Mouse (Mus musculus): Measurements from ENCODE around the gene Prss50. TPM values are rescaled to one million over a fixed set of nuclear protein-coding genes. Genes with fewer than 3 reads are reported as not detected.
A peak's percentile ranks its signal among the peaks of the same experiment; 100 is the strongest.
"Not testable (repeated sequence)": the region's sequence is repeated elsewhere in the genome, so short reads cannot be mapped to it uniquely, and the experiment has no call there.

The Prss50 gene
- polyA plus RNA-seq (2015; fragmentation: Nextera tagmentation; extraction: Ambion mirVana) = 0.98 and 1.5 TPM in 2 replicates

DNA sequence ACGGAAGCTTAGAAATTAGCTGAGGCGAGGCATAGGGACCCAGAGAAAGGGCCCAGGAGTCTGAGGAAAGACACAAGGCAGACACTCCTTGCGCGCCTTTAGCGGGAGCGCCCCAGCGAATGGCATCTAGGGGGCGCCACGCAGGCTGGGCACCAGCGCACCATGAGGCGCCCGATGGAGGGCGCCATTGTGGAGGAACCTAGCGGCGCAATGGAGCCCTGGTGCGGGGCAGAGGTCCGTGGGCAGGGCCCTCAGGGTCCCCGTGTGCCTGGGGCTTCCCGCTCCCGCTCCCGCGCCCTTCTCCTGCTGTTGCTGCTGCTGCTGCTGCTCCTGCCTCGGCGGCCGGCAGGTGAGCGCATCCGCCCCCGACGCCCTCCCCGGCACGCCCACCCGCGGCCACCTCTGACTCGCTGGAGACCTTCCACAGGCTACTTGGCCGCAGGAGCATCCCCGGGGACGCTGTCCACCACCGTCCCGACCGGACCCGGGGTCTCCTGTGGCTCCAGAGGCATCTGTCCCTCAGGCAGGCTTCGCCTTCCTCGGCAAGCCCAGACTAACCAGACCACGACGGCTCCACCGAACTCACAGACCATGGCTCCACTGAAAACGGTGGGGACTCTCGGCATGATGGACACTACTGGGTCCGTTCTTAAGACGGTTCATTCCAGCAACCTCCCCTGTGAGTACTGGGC is at the start of gene Prss50:
Prss50 (plus strand) TSS at position 187 of the 692 bp plus-strand sequence.
- H3K9ac ChIP-seq = no peak within 1 kb of the TSS
- peak; percentile 21; the same call in 1 of the 2 replicates for ATAC-seq (ENCODE audit: insufficient read depth, low FRiP score, low read depth)
- 12% methylated on average over 49 of the region's 50 CpGs for WGBS

DNA sequence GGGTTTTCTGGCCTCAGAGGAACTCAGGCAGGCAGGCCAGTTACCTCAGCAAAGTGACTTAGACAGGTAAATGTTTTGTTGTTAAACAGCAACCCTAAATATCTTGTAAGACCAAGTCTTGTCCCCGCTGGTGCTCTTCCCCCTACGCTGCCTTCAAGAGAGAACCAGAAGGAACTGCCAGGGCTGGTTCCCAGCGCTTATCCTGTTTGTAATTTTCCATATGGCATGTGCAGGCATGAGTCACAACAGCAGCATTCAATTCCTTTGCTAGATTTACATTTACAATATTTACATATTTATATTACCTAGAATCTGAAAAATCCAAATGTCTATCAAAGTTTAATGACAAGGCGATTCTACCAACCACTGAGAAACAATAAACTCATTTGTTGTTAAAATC is 47.7 kb upstream of the Prss50 start:
- Histone ChIP-seq H3K27ac (no peak overlapping the region), H3K4me3 (replicated peaks) (no peak overlapping the region), H3K36me3 (no peaks in the 10 kb centered on the region), H3K4me1 (no peaks in the 10 kb centered on the region), H3K9me3 (no peaks in the 10 kb centered on the region), H3K9ac (no peak overlapping the region), H3K27me3 (replicated peaks) (no peaks in the 10 kb centered on the region), H3K4me2 (no peak overlapping the region)
- 74% methylated on average over 4 of the region's 4 CpGs for WGBS
- ATAC-seq (ENCODE audit: insufficient read depth, low FRiP score, low read depth) = no peak

More for the DNA sequence above, at the start of gene Prss50:
- no peak within 1 kb of the TSS for H3K27ac ChIP-seq
- H3K4me3 ChIP-seq (replicated peaks) = peak within 1 kb of the TSS; percentile 24
- H3K9me3 ChIP-seq = no peaks in the 10 kb centered on the region
- H3K27me3 ChIP-seq (replicated peaks) = peaks cover 8% of the 10 kb centered on the region
- peaks cover 5% of the 10 kb centered on the region for H3K4me1 ChIP-seq
- peak within 1 kb of the TSS; percentile 55 for H3K4me2 ChIP-seq
- H3K36me3 ChIP-seq = no peaks in the 10 kb centered on the region

GRCm38 (mm10) chr9:110813789-110814188 is 44.0 kb upstream of the Prss50 start, which contains the start of gene Prss44:
Gene Prss44, plus strand, starts transcription at chr9:110813994.
- H3K36me3 ChIP-seq = no peaks in the 10 kb centered on the region
- H3K4me1 ChIP-seq = no peaks in the 10 kb centered on the region
- H3K4me2 ChIP-seq = no peak within 1 kb of the TSS
- H3K9ac ChIP-seq = no peak within 1 kb of the TSS
- H3K9me3 ChIP-seq = no peaks in the 10 kb centered on the region
- no peak within 1 kb of the TSS for H3K27ac ChIP-seq
- 57% methylated on average over 18 of the region's 18 CpGs for WGBS
- no peak for ATAC-seq (ENCODE audit: insufficient read depth, low FRiP score, low read depth)
- no peak within 1 kb of the TSS for H3K4me3 ChIP-seq (replicated peaks)
- no peaks in the 10 kb centered on the region for H3K27me3 ChIP-seq (replicated peaks)

DNA sequence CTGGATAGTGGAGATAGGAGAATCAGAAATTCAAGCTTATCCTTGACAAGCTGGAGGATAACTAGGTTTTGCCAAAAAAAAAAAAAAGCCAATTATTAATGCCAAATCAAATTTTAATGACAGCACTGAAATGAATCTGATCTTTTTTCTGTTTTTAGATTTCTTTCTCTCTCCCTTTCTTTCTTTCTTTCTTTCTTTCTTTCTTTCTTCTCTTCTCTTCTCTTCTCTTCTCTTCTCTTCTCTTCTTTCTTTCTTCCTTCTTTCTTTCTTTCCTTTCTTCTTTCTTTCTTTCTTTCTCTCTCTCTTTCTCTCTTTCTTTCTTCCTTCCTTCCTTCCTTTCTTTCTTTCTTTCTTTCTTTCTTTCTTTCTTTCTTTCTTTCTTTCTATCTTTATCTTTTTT is 37.2 kb upstream of the Prss50 start:
- not testable (repeated sequence) for H3K27me3 ChIP-seq (replicated peaks); H3K4me1 ChIP-seq; H3K27ac ChIP-seq; H3K9ac ChIP-seq; H3K4me2 ChIP-seq; H3K4me3 ChIP-seq (replicated peaks); H3K36me3 ChIP-seq; ATAC-seq (ENCODE audit: insufficient read depth, low FRiP score, low read depth); H3K9me3 ChIP-seq

- Histone ChIP-seq H3K27me3 (replicated peaks) (no peaks in the 10 kb centered on the region), H3K27ac (no peak overlapping the region), H3K4me3 (replicated peaks) (no peak overlapping the region), H3K9ac (no peak overlapping the region), H3K9me3 (no peaks in the 10 kb centered on the region), H3K4me2 (no peak overlapping the region), H3K36me3 (no peaks in the 10 kb centered on the region), H3K4me1 (no peaks in the 10 kb centered on the region)
- ATAC-seq (ENCODE audit: insufficient read depth, low FRiP score, low read depth) = no peak
- WGBS = 75% methylated on average over 7 of the region's 7 CpGs
Observed at GRCm38 (mm10) chr9:110821436-110821835, 36.3 kb upstream of the Prss50 start.

- Histone ChIP-seq H3K36me3 (no peaks in the 10 kb centered on the region), H3K4me1 (no peaks in the 10 kb centered on the region), H3K4me2 (no peak overlapping the region), H3K9ac (no peak overlapping the region), H3K27ac (no peak overlapping the region), H3K4me3 (replicated peaks) (no peak overlapping the region), H3K9me3 (no peaks in the 10 kb centered on the region), H3K27me3 (replicated peaks) (no peaks in the 10 kb centered on the region)
- ATAC-seq (ENCODE audit: insufficient read depth, low FRiP score, low read depth) = no peak
- 71% methylated on average over 4 of the region's 4 CpGs for WGBS
Observed at GRCm38 (mm10) chr9:110825426-110825825, 32.3 kb upstream of the Prss50 start.

DNA sequence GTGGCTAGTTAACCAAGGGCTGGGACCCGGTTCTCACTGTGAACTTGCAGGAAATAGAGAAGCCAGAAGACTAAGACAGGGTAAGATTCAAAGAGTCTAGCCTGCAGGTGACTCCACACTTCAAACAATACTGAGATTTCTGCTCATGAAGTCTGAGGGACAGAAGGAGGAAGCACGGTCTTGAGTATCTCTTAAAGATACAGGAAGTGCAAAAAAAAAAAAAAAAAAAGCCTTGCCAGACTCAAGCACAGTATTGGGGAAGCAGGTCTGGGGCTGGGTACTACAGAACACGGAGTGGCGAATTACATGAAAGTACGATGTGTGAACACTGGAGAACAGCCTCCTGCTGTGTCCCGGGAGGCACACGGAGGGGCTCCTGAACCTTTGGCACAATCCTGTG is 31.9 kb upstream of the Prss50 start:
- Histone ChIP-seq H3K9me3 (no peaks in the 10 kb centered on the region), H3K36me3 (no peaks in the 10 kb centered on the region), H3K27me3 (replicated peaks) (no peaks in the 10 kb centered on the region), H3K27ac (no peak overlapping the region), H3K4me2 (no peak overlapping the region), H3K4me1 (no peaks in the 10 kb centered on the region), H3K9ac (no peak overlapping the region), H3K4me3 (replicated peaks) (no peak overlapping the region)
- ATAC-seq (ENCODE audit: insufficient read depth, low FRiP score, low read depth) = no peak
- 60% methylated on average over 7 of the region's 7 CpGs for WGBS

DNA sequence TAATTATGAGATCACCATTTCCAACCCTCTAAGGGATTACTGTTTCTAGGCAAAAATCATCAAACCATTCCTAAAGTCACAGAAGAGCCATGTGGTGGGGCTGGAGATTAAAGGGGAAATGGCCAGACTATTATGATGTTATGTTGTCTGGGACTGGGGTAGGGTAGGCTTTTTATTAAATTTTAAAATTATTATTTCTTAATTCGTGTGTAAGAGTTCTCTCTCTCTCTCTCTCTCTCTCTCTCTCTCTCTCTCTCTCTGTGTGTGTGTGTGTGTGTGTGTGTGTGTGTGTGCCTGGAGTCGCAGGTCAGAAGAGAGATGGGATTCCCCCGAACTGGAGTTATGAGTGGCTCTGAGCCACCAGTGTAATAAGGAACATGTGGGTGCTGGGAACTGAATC is 31.4 kb upstream of the Prss50 start, which contains the start of gene Prss43:
Prss43 (plus strand) TSS at position 301 of the 400 bp plus-strand sequence.
- Histone ChIP-seq H3K27me3 (replicated peaks) (no peaks in the 10 kb centered on the region), H3K27ac (no peak within 1 kb of the TSS), H3K9ac (no peak within 1 kb of the TSS), H3K36me3 (no peaks in the 10 kb centered on the region), H3K4me1 (no peaks in the 10 kb centered on the region), H3K4me2 (no peak within 1 kb of the TSS), H3K4me3 (replicated peaks) (no peak within 1 kb of the TSS), H3K9me3 (no peaks in the 10 kb centered on the region)
- WGBS = 77% methylated on average over 3 of the region's 3 CpGs
- ATAC-seq (ENCODE audit: insufficient read depth, low FRiP score, low read depth) = no peak

DNA sequence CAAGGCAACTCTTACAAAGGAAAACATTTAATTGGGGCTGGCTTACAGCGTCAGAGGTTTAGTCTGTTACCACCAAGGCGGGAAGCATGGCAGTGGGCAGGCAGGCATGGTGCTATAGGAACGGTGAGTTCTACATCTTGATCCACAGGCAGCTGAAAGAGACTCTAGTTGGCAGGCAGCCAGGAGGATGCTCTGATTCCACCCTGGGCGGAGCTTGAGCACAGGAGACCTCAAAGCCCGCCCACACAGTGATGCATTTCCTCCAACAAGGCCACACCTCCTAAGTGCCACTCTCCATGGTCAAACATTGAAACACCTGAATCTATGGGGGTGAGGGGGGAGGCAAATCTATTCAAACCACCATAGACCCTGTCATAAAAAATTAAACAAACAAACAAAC is 24.7 kb upstream of the Prss50 start:
- no peak for ATAC-seq (ENCODE audit: insufficient read depth, low FRiP score, low read depth)
- no peaks in the 10 kb centered on the region for H3K27me3 ChIP-seq (replicated peaks)
- no peak overlapping the region for H3K27ac ChIP-seq
- no peaks in the 10 kb centered on the region for H3K9me3 ChIP-seq
- H3K36me3 ChIP-seq = no peaks in the 10 kb centered on the region
- H3K4me1 ChIP-seq = no peaks in the 10 kb centered on the region
- 74% methylated on average over 5 of the region's 5 CpGs for WGBS
- H3K4me3 ChIP-seq (replicated peaks) = no peak overlapping the region
- no peak overlapping the region for H3K9ac ChIP-seq
- no peak overlapping the region for H3K4me2 ChIP-seq

DNA sequence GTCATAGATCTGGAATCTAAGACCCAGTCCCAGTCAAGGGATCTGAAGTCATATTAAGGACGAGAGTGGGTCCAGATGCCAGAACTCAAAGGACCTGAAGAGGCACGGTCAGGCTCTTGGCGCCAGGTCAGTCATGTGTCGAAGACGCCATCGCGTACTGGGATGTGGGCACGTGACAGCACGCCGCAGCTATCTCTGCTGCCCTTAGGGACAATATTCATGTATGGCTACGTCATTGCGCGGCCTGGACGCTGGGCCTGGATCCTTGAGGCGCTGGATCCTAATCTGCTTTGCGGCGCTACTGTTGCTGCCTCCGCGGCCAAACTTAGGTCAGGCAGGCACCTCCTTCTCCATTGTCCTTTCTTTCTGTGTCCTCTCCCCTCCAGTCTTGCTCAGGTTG is 23.4 kb upstream of the Prss50 start, which contains the start of gene Prss45:
Prss45 (plus strand) TSS at position 178 of the 400 bp plus-strand sequence.
- no peaks in the 10 kb centered on the region for H3K4me1 ChIP-seq
- 74% methylated on average over 19 of the region's 19 CpGs for WGBS
- no peak for ATAC-seq (ENCODE audit: insufficient read depth, low FRiP score, low read depth)
- no peak within 1 kb of the TSS for H3K9ac ChIP-seq
- H3K36me3 ChIP-seq = no peaks in the 10 kb centered on the region
- H3K27me3 ChIP-seq (replicated peaks) = no peaks in the 10 kb centered on the region
- H3K4me2 ChIP-seq = no peak within 1 kb of the TSS; the same call in 1 of the 2 replicates
- H3K27ac ChIP-seq = no peak within 1 kb of the TSS
- no peak within 1 kb of the TSS for H3K4me3 ChIP-seq (replicated peaks)
- no peaks in the 10 kb centered on the region for H3K9me3 ChIP-seq

- H3K4me2 ChIP-seq = no peak overlapping the region; the same call in 1 of the 2 replicates
- no peak overlapping the region for H3K9ac ChIP-seq
- no peaks in the 10 kb centered on the region for H3K36me3 ChIP-seq
- no peak overlapping the region for H3K27ac ChIP-seq
- H3K27me3 ChIP-seq (replicated peaks) = no peaks in the 10 kb centered on the region
- no peaks in the 10 kb centered on the region for H3K9me3 ChIP-seq
- no peak for ATAC-seq (ENCODE audit: insufficient read depth, low FRiP score, low read depth)
- 36% methylated on average over 10 of the region's 10 CpGs for WGBS
- no peaks in the 10 kb centered on the region for H3K4me1 ChIP-seq
- no peak overlapping the region for H3K4me3 ChIP-seq (replicated peaks)
Observed at GRCm38 (mm10) chr9:110834961-110835360, 22.8 kb upstream of the Prss50 start.

DNA sequence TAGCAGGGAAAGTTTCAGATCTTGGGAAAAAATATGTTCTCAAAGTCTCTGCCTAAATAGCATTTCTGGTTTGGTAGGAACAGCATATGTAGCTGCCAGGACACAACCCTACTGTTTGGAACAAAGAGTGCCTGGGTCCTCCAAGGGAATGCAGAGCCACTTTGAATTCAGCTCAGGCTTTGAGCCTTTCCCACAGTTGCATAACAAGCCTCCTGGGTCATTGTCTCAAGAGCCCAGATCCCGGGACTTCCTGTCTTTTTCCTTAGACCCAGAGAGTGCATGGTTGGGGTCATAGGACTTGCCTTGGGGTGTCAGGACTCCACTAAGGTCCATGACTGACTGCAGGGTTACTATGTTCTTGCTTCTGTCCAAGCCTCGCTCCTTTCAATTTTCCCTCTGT is 21.7 kb upstream of the Prss50 start:
- no peak for ATAC-seq (ENCODE audit: insufficient read depth, low FRiP score, low read depth)
- H3K4me3 ChIP-seq (replicated peaks) = no peak overlapping the region
- WGBS = 64% methylated on average over 2 of the region's 2 CpGs
- no peak overlapping the region for H3K9ac ChIP-seq
- no peak overlapping the region for H3K4me2 ChIP-seq
- H3K9me3 ChIP-seq = no peaks in the 10 kb centered on the region
- H3K36me3 ChIP-seq = no peaks in the 10 kb centered on the region
- no peaks in the 10 kb centered on the region for H3K4me1 ChIP-seq
- H3K27me3 ChIP-seq (replicated peaks) = no peaks in the 10 kb centered on the region
- no peak overlapping the region for H3K27ac ChIP-seq

Measured in stomach, embryonic 15.5 days (tissue).